Mouse (Mus musculus): Measurements from ENCODE around the gene Cmah. TPM values are rescaled to one million over a fixed set of nuclear protein-coding genes. Genes with fewer than 3 reads are reported as not detected.

The Cmah gene
- under 1 TPM; 0.40 to 0.58 TPM for total RNA-seq (2021)

- DNase-seq = no peak
- intact Hi-C loops (cut with DNase I) = no loop called here
Observed at GRCm38 (mm10) chr13:24327201-24327600, at the start of gene Cmah. Cmah (plus strand) TSS chr13:24327404.

- intact Hi-C loops (cut with DNase I) = no loop called here
- no peak for DNase-seq
Observed at GRCm38 (mm10) chr13:24279407-24279761, 47.8 kb upstream of the Cmah start.

GRCm38 (mm10) chr13:24279762-24280438 lies 47.3 kb upstream of the Cmah start:
- intact Hi-C loops (cut with DNase I) = loop anchor here (5.0 kb wide), 2 partner anchors 163 to 243 kb away; no protein-coding TSS in a partner anchor
- peak; percentile 19 for DNase-seq

- peak; percentile 89 for DNase-seq
- intact Hi-C loops (cut with DNase I) = loop anchor here (5.0 kb wide), 2 partner anchors 163 to 243 kb away; no protein-coding TSS in a partner anchor
Observed at GRCm38 (mm10) chr13:24280439-24281431, 46.5 kb upstream of the Cmah start, which contains the start of gene Carmil1. Carmil1 (minus strand) TSS chr13:24280795.

GRCm38 (mm10) chr13:24287381-24287780 lies 39.8 kb upstream of the Cmah start:
- no peak for DNase-seq
- intact Hi-C loops (cut with DNase I) = no loop called here

GRCm38 (mm10) chr13:24297252-24297651 lies 30.0 kb upstream of the Cmah start:
- intact Hi-C loops (cut with DNase I) = no loop called here
- peak; percentile 50 for DNase-seq

GRCm38 (mm10) chr13:24305486-24305885 lies 21.7 kb upstream of the Cmah start:
- intact Hi-C loops (cut with DNase I) = no loop called here
- DNase-seq = no peak

- DNase-seq = no peak
- intact Hi-C loops (cut with DNase I) = no loop called here
Observed at GRCm38 (mm10) chr13:24306248-24306647, 21.0 kb upstream of the Cmah start.

GRCm38 (mm10) chr13:24311011-24311940 lies 15.9 kb upstream of the Cmah start:
- intact Hi-C loops (cut with DNase I) = no loop called here
- DNase-seq = no peak

- intact Hi-C loops (cut with DNase I) = loop anchor here (5.0 kb wide), 1 partner anchor 524 kb away; no protein-coding TSS in a partner anchor
- DNase-seq = no peak
Observed at GRCm38 (mm10) chr13:24316563-24316962, 10.6 kb upstream of the Cmah start.

- intact Hi-C loops (cut with DNase I) = loop anchor here (5.0 kb wide), 1 partner anchor 526 kb away; no protein-coding TSS in a partner anchor
- peak; percentile 22 for DNase-seq
Observed at GRCm38 (mm10) chr13:24318618-24319017, 8.6 kb upstream of the Cmah start.

- intact Hi-C loops (cut with DNase I) = no loop called here
Observed at GRCm38 (mm10) chr13:24321313-24321712, 5.9 kb upstream of the Cmah start.

GRCm38 (mm10) chr13:24328036-24328817 lies 1.0 kb downstream of the Cmah start:
- DNase-seq = no peak
- intact Hi-C loops (cut with DNase I) = no loop called here

More at GRCm38 (mm10) chr13:24321313-24321712, 5.9 kb upstream of the Cmah start:
- DNase-seq = no peak

- no peak for DNase-seq
- intact Hi-C loops (cut with DNase I) = no loop called here
Observed at GRCm38 (mm10) chr13:24330128-24330527, 2.9 kb downstream of the Cmah start.

GRCm38 (mm10) chr13:24330836-24331523 lies 3.8 kb downstream of the Cmah start:
- no peak for DNase-seq
- intact Hi-C loops (cut with DNase I) = no loop called here

GRCm38 (mm10) chr13:24332537-24332936 lies 5.3 kb downstream of the Cmah start:
- DNase-seq = no peak

GRCm38 (mm10) chr13:24336818-24337217 lies 9.6 kb downstream of the Cmah start:
- intact Hi-C loops (cut with DNase I) = no loop called here
- DNase-seq = no peak

More at GRCm38 (mm10) chr13:24332537-24332936, 5.3 kb downstream of the Cmah start:
- intact Hi-C loops (cut with DNase I) = no loop called here

GRCm38 (mm10) chr13:24337874-24338273 lies 10.7 kb downstream of the Cmah start:
- intact Hi-C loops (cut with DNase I) = no loop called here
- DNase-seq = peak; percentile 14

GRCm38 (mm10) chr13:24338343-24338861 lies 11.2 kb downstream of the Cmah start:
- no peak for DNase-seq
- intact Hi-C loops (cut with DNase I) = no loop called here

All from left cerebral cortex, postnatal 4 days (tissue).